Mouse (Mus musculus) C2C12 (cell line): ENCODE data around the gene Olfm1.

Experiments
- CTCF ChIP-seq: IDR thresholded peaks from one replicate; pipeline ENCODE4 v1.5.1; 2011; ENCODE audit not compliant: control insufficient read depth, insufficient read depth, insufficient read length
- MYOD1 ChIP-seq: IDR thresholded peaks from one replicate; pipeline ENCODE4 v1.6.1; 2011; ENCODE audit warnings: low read depth; ENCODE audit not compliant: control insufficient read depth, insufficient read length
- MYOG ChIP-seq: IDR thresholded peaks from one replicate; pipeline ENCODE4 v1.6.1; 2011; ENCODE audit not compliant: control insufficient read depth, insufficient read length; ENCODE audit errors: extremely low read depth
- USF1 ChIP-seq: IDR thresholded peaks from one replicate; pipeline ENCODE4 v1.6.1; 2011; ENCODE audit warnings: low read depth, mild to moderate bottlenecking, control low read depth, moderate library complexity

DNA sequence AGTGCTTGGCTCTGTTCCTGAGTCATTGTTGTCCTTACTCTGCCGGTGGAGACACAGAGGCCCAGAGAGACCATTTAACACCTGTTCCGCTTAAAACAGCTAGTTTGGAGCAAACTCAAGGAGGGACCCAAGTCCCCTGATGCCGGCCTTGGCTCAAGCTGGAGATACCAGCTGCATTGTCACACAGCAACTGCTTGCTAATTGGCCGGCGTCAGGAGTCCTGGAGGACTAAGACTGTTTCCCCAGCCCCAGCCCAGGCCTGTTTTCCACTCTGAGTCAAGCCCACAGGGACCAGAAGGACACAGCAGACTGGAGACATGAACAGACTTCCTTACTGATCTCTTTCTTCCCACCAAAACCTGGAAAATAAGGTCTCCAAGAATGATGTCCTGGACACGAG is 43.7 kb downstream of the Olfm1 start:
- no peak for TF ChIP-seq CTCF
- no peak for TF ChIP-seq USF1
- TF ChIP-seq MYOG = no peak
- TF ChIP-seq MYOD1 = no peak
